Mouse (Mus musculus): ENCODE data around the gene D1Ertd622e. TPM values are rescaled to one million over a fixed set of nuclear protein-coding genes. Genes with fewer than 3 reads are reported as not detected.

The D1Ertd622e gene
- total RNA-seq (2021), result 10 to 100 TPM; 18.1 to 18.2 TPM
- long read RNA-seq, experiment 1, full-length matches to known transcripts, result 24 of 31 reads
- long read RNA-seq, experiment 1, partial matches to known transcripts, result 0 of 31 reads
- long read RNA-seq, experiment 1, other reads (novel, unspliced or antisense), result 7 of 31 reads
- long read RNA-seq, experiment 2, full-length matches to known transcripts, result 6 of 6 reads
- long read RNA-seq, experiment 2, partial matches to known transcripts, result 0 of 6 reads
- long read RNA-seq, experiment 2, other reads (novel, unspliced or antisense), result 0 of 6 reads

DNA sequence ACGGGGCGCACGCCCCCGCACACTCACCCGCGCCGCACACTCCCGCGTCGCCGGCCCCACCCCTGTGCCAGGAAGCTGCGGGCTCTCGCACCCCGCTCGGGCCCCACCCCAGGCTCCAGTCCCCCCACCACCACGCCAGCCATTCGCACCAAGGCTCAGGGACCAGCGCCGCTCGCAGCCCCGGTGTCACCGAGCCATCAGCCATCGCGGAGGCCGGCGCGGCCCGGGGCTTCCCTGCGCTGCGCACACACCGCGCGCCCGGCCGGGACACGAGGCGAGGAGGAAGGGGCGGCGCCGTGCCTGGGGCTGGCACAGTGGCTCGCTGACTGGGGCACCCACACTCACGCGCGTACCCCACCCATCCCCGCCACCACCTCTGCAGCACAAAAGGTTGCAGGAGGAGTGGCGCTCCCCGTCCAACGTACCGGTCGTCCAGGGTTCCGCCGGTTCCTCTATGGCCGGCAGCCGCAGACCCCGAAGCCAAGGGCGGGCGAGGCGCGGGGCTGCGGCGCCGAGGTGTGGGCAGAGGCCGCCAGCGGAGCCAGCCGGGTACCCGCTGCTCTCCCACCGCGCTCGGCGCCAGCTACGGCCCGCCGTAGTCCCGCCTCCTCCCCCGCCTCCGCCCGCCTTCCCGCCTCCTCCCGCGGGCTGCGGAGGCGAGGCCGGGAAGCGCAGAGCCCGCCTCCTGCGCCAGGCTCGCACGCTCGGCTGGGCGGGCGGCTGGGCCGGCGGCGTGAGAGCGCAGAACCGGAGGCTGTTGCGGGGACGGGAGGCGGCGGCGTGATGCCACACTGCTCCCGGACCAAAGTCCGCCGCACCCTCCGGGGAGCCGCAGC, at the start of gene D1Ertd622e:
Gene D1Ertd622e, minus strand, starts transcription at position 669 of the 836 bp plus-strand sequence.
- peak; percentile 90 for DNase-seq

GRCm38 (mm10) chr1:97710520-97710919, 48.6 kb upstream of the D1Ertd622e start:
- DNase-seq, result no peak

DNA sequence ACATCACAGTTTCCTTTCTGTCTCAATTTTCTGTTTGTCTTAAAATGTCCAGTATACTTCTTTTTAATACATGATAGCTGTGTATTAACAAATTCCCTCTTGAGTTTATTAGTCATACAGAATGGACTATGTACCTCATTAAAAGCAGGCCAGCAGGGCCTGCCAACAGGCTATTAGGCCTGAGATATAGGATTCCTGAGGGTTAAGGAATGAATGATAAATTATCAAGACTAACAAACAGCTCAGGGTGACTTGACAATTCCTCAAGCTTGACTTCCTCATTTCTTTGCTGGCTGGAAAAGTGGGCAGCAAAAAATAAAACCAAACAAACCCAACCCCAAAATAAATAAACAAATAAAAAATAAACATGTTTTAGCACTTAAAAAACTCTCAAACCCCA, 43.5 kb upstream of the D1Ertd622e start:
- DNase-seq, result no peak

DNA sequence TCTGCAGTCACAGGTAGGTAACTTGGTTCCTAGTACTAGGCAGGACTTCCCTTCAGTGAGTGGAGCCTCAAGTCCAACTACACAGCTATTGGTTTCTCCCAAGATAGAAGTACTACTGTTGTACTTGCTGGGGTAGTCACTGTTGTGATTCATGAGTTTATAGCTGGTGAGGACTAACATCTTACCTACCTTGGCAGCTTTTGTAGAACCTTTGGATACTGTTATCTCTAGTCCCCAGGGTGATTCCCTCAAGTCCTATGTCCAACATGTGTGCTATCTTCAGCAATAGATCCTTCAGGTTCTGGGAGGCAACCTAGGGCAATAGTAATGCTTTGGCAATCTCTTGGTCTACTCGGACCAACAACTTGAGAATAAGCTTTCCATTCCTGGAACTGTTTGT, 42.8 kb upstream of the D1Ertd622e start:
- no peak for DNase-seq

GRCm38 (mm10) chr1:97698956-97699570, 37.2 kb upstream of the D1Ertd622e start:
- DNase-seq, result no peak

DNA sequence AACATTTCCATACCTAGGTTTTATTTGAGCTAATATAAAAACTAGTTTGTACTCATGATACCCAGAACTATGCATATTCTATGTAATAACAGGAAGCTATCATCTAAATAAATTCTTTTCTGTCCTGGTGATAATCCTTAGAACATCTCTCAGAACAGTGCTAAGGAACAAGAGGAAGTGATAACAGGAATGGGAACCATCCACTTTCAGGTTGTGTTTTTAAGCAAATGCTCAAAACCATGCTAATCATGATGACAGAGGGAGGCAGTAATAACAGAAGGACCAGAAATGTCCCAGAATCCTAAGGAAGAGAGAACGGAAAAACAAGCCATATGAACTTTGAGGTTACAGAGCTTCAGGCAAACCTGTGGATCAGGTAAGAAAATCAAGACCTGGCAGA, 35.4 kb upstream of the D1Ertd622e start:
- DNase-seq, result no peak

GRCm38 (mm10) chr1:97693825-97694224, 32.0 kb upstream of the D1Ertd622e start:
- no peak for DNase-seq

GRCm38 (mm10) chr1:97688756-97689155, 26.9 kb upstream of the D1Ertd622e start:
- DNase-seq, result peak; percentile 52

DNA sequence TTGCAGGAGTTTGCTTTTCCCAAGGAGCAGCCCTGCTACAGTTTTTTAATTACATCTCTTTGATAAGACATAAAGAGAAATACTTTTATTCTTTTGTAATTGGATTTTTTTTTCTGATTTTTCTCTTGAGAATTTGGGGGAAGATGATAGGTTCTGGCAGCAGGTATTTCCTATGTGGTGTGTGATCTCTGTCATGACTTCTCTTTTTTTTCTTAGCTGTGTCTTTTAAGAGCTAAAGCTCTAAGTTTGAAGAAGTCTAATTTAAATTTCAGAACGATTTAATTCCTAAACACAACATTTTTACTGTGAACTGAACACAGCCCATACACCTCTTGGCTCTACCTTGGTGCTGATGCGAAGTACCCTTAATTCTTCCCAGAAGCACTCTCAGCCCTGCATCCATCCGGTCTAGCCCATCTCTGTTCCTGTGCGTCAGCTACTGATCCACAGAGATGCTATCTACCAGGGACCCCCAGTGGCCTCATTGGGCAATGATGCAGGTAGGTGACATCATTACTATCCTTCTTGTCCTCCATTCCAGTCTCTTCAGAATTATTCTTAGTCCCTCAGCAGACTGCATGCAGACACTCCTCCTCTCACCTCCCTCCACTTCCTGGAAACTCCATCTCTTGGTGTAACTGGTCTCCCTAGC, 14.8 kb upstream of the D1Ertd622e start:
- no peak for DNase-seq

DNA sequence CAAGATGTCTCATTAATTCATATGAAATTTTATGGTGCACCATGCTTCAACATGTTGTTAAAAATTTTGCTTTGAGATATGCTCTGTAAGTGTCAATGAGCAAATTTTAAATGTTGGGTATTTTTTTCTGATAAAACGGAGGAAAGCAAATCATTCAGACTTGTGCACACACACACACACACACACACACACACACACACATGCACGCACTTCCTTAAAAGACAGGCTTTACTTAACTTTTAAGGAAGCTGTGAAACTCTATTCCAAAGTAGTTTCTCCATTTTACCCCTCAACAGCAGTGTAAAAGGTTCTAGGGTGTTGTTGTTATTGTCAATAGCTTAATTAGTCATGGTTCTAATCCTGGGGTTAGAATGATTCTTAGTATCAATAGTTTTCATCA, 14.2 kb upstream of the D1Ertd622e start:
- DNase-seq, result no peak

- no peak for DNase-seq
Observed at GRCm38 (mm10) chr1:97672849-97673248, 11.0 kb upstream of the D1Ertd622e start.

DNA sequence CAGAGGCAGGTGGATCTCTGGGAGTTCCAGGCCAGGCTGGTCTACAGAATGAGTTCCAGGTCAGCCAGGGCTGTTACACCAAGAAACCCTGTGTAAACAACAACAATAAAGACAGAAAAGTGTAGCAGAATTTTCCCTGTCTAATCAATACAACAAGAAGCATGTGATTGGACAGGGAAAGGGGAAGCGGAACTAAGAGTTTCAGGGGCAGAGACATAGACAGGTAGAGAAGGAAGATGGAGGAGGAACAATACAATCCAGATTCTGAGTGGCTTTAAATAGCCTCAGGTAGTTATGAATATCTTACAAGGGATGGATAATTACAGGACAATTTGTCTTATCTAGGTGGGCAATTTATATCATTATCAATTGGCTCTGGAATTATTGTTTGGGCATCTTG, 5.4 kb upstream of the D1Ertd622e start:
- no peak for DNase-seq

GRCm38 (mm10) chr1:97662324-97662723, 450 bp upstream of the D1Ertd622e start:
- peak; percentile 20 for DNase-seq

GRCm38 (mm10) chr1:97660687-97661405, 1.0 kb downstream of the D1Ertd622e start:
- peak; percentile 80 for DNase-seq

DNA sequence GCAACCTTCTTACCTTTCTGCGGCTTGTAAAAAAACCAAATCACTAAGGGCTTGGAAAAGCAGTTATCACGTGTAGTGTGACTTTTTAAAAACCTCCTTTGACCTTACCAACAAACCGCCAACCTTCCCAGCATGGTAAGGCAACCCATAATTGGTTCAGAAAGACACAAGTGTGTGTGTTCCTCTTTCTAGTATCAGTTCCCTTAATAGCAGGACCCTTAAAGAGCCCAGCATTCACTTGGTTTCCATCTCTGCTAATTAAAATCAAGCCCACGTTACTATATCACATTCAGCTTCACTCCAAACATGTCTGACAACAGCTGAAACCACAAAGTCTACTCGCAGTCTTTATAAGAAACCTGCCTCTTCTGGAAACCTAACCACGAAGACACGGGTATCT, 2.5 kb downstream of the D1Ertd622e start:
- DNase-seq, result no peak

DNA sequence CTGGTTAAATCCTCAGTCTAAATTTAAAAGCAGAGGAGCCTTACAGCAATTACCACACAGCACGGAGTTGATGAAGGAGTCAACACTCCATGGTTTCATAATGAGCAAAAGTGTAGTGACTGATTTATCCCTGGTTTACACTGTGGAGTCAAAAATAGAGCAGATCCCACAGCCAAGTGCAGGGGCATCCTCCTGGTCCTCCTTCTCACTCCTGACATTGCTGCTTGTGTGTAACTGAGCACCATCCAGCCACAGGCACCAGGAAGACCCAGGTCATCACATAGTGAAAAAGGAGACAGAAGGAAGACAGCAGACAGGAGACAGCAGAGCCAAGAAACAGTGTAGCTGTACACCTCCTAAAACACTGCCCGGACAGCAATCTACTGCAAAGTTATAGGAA, 4.1 kb downstream of the D1Ertd622e start:
- DNase-seq, result no peak

- no peak for DNase-seq
Observed at GRCm38 (mm10) chr1:97657201-97657600, 4.7 kb downstream of the D1Ertd622e start.

DNA sequence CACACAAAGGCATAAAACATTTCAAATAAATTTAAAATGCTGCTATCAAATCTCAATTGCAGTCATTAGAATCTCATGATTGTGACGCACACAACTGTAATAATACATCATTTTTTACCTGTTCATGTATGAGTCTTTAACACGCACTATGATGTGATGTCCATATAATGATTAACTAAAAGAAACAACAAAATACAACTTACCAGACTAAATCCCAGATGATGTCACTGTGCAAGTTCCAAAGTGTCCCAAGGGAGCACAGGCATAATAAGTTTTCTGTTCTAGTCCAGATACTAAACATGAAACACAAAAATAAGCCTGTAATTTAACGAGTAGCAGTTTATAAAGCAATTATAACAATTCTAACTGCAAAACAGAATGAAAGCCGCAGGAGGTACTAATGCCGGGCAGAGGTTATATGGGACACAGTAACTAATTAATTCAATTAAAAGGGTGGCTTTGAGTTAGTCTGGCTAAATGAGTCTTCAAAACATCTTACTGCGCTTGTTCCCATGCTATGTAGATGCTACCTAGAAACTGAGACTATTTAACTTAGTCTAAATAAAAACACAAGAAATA, 7.4 kb downstream of the D1Ertd622e start:
- no peak for DNase-seq

DNA sequence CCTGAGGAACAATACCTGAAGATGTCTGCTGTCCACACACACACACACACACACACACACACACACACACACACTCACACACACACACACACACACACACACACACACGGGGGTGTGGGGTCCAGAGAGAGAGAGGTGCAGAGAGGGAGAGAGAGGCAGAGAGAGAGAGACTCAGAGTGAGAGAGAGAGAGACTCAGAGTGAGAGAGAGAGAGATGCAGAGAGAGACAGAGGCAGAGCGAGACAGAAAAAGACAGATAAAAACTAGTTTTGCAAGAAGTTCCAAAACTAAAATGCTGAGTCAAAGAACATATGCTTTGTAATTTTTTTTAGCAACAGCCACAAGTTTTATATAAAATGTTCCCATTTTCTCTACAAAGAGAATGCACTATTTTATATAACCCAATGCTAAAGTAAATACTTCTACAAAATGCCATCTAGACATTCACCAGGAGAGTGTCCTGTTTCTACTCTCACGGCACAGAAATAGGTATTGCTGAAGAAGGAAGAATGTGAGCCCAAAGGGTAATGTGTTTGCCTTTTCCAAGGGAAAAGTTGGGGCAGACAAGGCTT, 11.2 kb downstream of the D1Ertd622e start:
- no peak for DNase-seq

DNA sequence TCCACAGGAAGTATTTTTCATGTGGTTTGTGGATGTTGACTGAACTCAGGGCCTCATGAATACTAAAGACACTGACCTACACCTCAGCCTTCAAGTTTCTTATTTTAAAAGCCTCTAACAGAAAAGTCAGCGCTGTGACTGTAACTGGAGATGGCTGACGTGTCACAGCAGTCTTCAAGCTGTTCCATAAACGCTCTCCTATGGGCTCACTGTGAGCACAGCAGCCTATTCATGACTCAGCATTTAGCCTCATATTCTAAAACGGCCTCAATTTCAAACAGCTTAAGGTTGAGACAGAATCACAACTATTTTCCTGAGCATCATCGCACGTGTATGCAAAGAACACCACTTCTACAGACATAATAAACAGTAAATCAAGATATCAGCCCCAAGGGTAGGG, 11.8 kb downstream of the D1Ertd622e start:
- DNase-seq, result no peak

DNA sequence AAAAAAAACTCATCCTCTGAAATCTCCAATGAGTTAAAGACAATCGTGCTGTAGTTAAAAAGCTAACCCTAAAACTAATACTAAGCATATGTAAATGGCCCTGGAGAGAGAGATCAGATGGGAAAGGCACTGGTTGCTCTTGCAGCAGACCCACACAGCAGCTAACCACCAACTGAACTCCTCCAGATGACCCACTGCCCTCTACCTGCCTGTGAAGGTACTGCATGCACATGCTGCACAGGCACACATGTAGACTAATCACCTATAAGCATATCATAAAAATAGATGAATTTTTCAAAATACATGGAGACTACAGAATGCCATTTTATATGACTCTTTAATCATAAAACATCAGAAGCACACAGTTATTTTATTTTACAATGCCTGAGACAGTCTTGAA, 14.8 kb downstream of the D1Ertd622e start:
- no peak for DNase-seq
